10 mouse cellular contexts compared by ENCODE assay signal in genomic region chr10:122882614-122883013, GRCm38 (mm10).
A peak's percentile ranks its signal among the peaks of the same experiment; 100 is the strongest.
DNase-seq lines count a peak whose midpoint lies in the region; ATAC-seq and TF ChIP-seq lines count a peak whose summit lies in the region.
"Had no signal": no experiment of that assay in that cellular context is flagged by ENCODE, and none has a peak within 500 bp of the region (broad histone marks: within the 10 kb centered on the region; RNA-seq: fewer than 3 reads in every experiment).

No protein-coding gene starts in this region.

- no peak for ATAC-seq in liver, embryonic 12.5 days
- ATAC-seq in hindbrain, embryonic 11.5 days (ENCODE audit: low FRiP score) = no peak
- no peak for ATAC-seq in midbrain, embryonic 16.5 days
- ATAC-seq: liver, postnatal 0 days had no signal

- no peak overlapping the region for H3K4me2 ChIP-seq in liver, embryonic 12.5 days
- no peak overlapping the region for H3K4me2 ChIP-seq in hindbrain, embryonic 11.5 days (replicated peaks; ENCODE audit: low read depth, low read length)
- no peak overlapping the region for H3K4me2 ChIP-seq in midbrain, embryonic 16.5 days (ENCODE audit: low read length)

- no peaks in the 10 kb centered on the region for H3K9me3 ChIP-seq in liver, embryonic 12.5 days (replicated peaks)
- H3K9me3 ChIP-seq in hindbrain, embryonic 11.5 days (ENCODE audit: control insufficient read depth, low read length) = no peaks in the 10 kb centered on the region
- H3K9me3 ChIP-seq in midbrain, embryonic 16.5 days (replicated peaks; ENCODE audit: control insufficient read depth, low read length, poor library complexity, severe bottlenecking) = no peaks in the 10 kb centered on the region

- H3K27me3 ChIP-seq in liver, adult 2 months (ENCODE audit: control insufficient read depth, insufficient read depth, low read length) = no peaks in the 10 kb centered on the region
- no peaks in the 10 kb centered on the region for H3K27me3 ChIP-seq in liver, embryonic 12.5 days (replicated peaks)
- H3K27me3 ChIP-seq in hindbrain, embryonic 11.5 days (ENCODE audit: control insufficient read depth, insufficient read depth, low read length) = no peaks in the 10 kb centered on the region
- H3K27me3 ChIP-seq in midbrain, embryonic 16.5 days (ENCODE audit: control insufficient read depth, insufficient read depth, low read depth, low read length) = no peaks in the 10 kb centered on the region

- no peak overlapping the region for H3K27ac ChIP-seq in liver, adult 2 months (replicated peaks; ENCODE audit: insufficient read depth, low read depth, low read length)
- no peak overlapping the region for H3K27ac ChIP-seq in liver, embryonic 12.5 days
- H3K27ac ChIP-seq in hindbrain, embryonic 11.5 days (ENCODE audit: low read depth, low read length) = no peak overlapping the region
- H3K27ac ChIP-seq in midbrain, embryonic 16.5 days (ENCODE audit: low read length) = 0 out of 2 replicates have a peak overlapping the region, but pooled peaks have one; percentile 24

- no peaks in the 10 kb centered on the region for H3K79me2 ChIP-seq in liver, adult 2 months (ENCODE audit: control insufficient read depth, insufficient read depth, low read length)

- peaks cover 3% of the 10 kb centered on the region for H3K36me3 ChIP-seq in liver, adult 2 months (ENCODE audit: control insufficient read depth, insufficient read depth, low read length)
- no peaks in the 10 kb centered on the region for H3K36me3 ChIP-seq in liver, embryonic 12.5 days
- no peaks in the 10 kb centered on the region for H3K36me3 ChIP-seq in hindbrain, embryonic 11.5 days (ENCODE audit: control insufficient read depth, insufficient read depth, low read length)
- H3K36me3 ChIP-seq in midbrain, embryonic 16.5 days (ENCODE audit: control insufficient read depth, insufficient read depth, low read length) = no peaks in the 10 kb centered on the region

- H3K9ac ChIP-seq in liver, adult 2 months (ENCODE audit: low read depth, low read length) = no peak overlapping the region
- no peak overlapping the region for H3K9ac ChIP-seq in liver, embryonic 12.5 days
- no peak overlapping the region for H3K9ac ChIP-seq in hindbrain, embryonic 11.5 days (ENCODE audit: low read depth, low read length)
- no peak overlapping the region for H3K9ac ChIP-seq in midbrain, embryonic 16.5 days (ENCODE audit: low read depth, low read length)
- H3K9ac ChIP-seq: liver, postnatal 0 days had no signal

- H3K4me3 ChIP-seq in liver, adult 2 months (ENCODE audit: insufficient read depth, low read depth, low read length) = no peak overlapping the region
- H3K4me3 ChIP-seq in liver, embryonic 12.5 days = no peak overlapping the region
- H3K4me3 ChIP-seq in hindbrain, embryonic 11.5 days (ENCODE audit: low read depth, low read length) = no peak overlapping the region
- no peak overlapping the region for H3K4me3 ChIP-seq in midbrain, embryonic 16.5 days (ENCODE audit: low read depth, low read length)

- no peak for TF ChIP-seq POLR2A in liver, adult 2 months (IDR thresholded peaks at IDR 0.05; ENCODE audit: extremely low read depth, insufficient read depth, low read length)

- TF ChIP-seq CTCF in liver, adult 2 months (IDR thresholded peaks at IDR 0.05; ENCODE audit: low read depth, low read length) = no peak

- DNase-seq in liver, adult 2 months (ENCODE audit: extremely low read depth, low read depth, low spot score) = peak; percentile 3
- peak; percentile 39 for DNase-seq in ZHBTc4 (ENCODE audit: low read depth, low spot score)
- peak; percentile 10 for DNase-seq in hindbrain, embryonic 11.5 days (ENCODE audit: low spot score)
- DNase-seq in cerebellum, adult 11 months = no peak
- no peak for DNase-seq in cerebellum, adult 9-11 months
- DNase-seq: embryo, embryonic 11 days; liver, postnatal 0 days; thymus, postnatal 25 days had no signal

- WGBS in liver, adult 2 months = 69% methylated on average over 4 of the region's 4 CpGs
- 30% methylated on average over 4 of the region's 4 CpGs for WGBS in liver, embryonic 12.5 days (ENCODE audit: insufficient replicate concordance)
- WGBS in hindbrain, embryonic 11.5 days = 77% methylated on average over 4 of the region's 4 CpGs
- 83% methylated on average over 4 of the region's 4 CpGs for WGBS in midbrain, embryonic 16.5 days

- 0 out of 2 replicates have a peak, but pooled peaks cover 2% of the 10 kb centered on the region for H3K4me1 ChIP-seq in liver, adult 2 months (ENCODE audit: control insufficient read depth, insufficient read depth, low read length)
- peaks cover 8% of the 10 kb centered on the region; the same call in 1 of the 2 replicates for H3K4me1 ChIP-seq in liver, embryonic 12.5 days
- peaks cover 23% of the 10 kb centered on the region for H3K4me1 ChIP-seq in hindbrain, embryonic 11.5 days (replicated peaks; ENCODE audit: control insufficient read depth, insufficient read depth, low read length)
- H3K4me1 ChIP-seq in midbrain, embryonic 16.5 days (ENCODE audit: control insufficient read depth, insufficient read depth, low read length) = peaks cover 37% of the 10 kb centered on the region

Comparison
In these comparisons a context has a peak if more than half of its experiments do, and no peak if none do; other contexts are left out.
1. DNase-seq: peak in liver, adult 2 months (single experiment), ZHBTc4 (single experiment) and hindbrain, embryonic 11.5 days (single experiment); none in cerebellum, adult 11 months (single experiment) and cerebellum, adult 9-11 months (single experiment).